ENCODE assay signal across 8 mouse cellular contexts in the genomic region with DNA sequence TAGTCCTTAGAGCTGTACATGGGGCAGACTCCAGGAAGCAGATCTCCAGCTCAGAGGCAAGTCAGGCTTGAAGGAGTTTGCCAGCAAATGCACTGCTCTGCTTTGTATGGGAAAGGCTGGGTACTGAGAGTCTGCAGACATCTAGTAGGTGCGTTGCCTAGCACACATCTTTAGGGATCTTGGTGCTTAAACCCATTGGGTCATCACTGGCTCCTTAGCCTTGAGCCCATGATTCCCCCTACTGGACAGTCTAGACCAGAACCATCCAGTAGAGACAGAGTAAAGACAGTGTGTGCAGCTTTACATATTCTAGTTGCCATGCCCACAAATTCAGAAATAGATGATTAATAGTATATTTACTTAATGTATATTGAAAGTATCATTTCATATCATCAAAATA. TPM values are rescaled to one million over a fixed set of nuclear protein-coding genes. Genes with fewer than 3 reads are reported as not detected.
DNase-seq lines count a peak whose midpoint lies in the region; ATAC-seq and TF ChIP-seq lines count a peak whose summit lies in the region.

No protein-coding gene starts in this region.

- no peaks in the 10 kb centered on the region for H3K27me3 ChIP-seq in embryonic facial prominence, embryonic 14.5 days (replicated peaks; ENCODE audit: control insufficient read depth, insufficient read depth, low read length)
- no peaks in the 10 kb centered on the region for H3K27me3 ChIP-seq in embryonic facial prominence, embryonic 10.5 days (replicated peaks; ENCODE audit: low read depth, poor library complexity, severe bottlenecking)
- H3K27me3 ChIP-seq in kidney, embryonic 16.5 days (ENCODE audit: insufficient read depth, low read length), result no peaks in the 10 kb centered on the region
- H3K27me3 ChIP-seq in MEL (ENCODE audit: control insufficient read depth in 1 of 2, insufficient read depth in 2 of 2, low read length in 2 of 2), result no peaks in the 10 kb centered on the region

- H3K4me2 ChIP-seq in embryonic facial prominence, embryonic 14.5 days (ENCODE audit: low read depth, low read length), result no peak overlapping the region
- H3K4me2 ChIP-seq in kidney, embryonic 16.5 days (replicated peaks; ENCODE audit: low read depth, low read length), result no peak overlapping the region

- peak overlapping the region; percentile 39 for H3K27ac ChIP-seq in embryonic facial prominence, embryonic 14.5 days (replicated peaks; ENCODE audit: low read depth, low read length)
- H3K27ac ChIP-seq in embryonic facial prominence, embryonic 10.5 days (replicated peaks), result no peak overlapping the region
- peak overlapping the region; percentile 80 for H3K27ac ChIP-seq in kidney, embryonic 16.5 days (ENCODE audit: low read length)
- H3K27ac ChIP-seq in MEL (ENCODE audit: control insufficient read depth, low read depth, low read length), result peak overlapping the region; percentile 99

- H3K4me3 ChIP-seq in embryonic facial prominence, embryonic 14.5 days (ENCODE audit: low read depth, low read length), result no peak overlapping the region
- no peak overlapping the region for H3K4me3 ChIP-seq in embryonic facial prominence, embryonic 10.5 days
- no peak overlapping the region for H3K4me3 ChIP-seq in kidney, embryonic 16.5 days (ENCODE audit: low read length)
- peak overlapping the region; percentile 17 to 69 for H3K4me3 ChIP-seq in MEL (ENCODE audit: control insufficient read depth in 1 of 2, insufficient read depth in 1 of 2, low read depth in 2 of 2, low read length in 2 of 2)

- no peaks in the 10 kb centered on the region for H3K36me3 ChIP-seq in embryonic facial prominence, embryonic 14.5 days (ENCODE audit: control insufficient read depth, insufficient read depth, low read length)
- no peaks in the 10 kb centered on the region for H3K36me3 ChIP-seq in embryonic facial prominence, embryonic 10.5 days (replicated peaks)
- no peaks in the 10 kb centered on the region for H3K36me3 ChIP-seq in kidney, embryonic 16.5 days (ENCODE audit: insufficient read depth, low read length)
- H3K36me3 ChIP-seq in MEL (ENCODE audit: control insufficient read depth in 1 of 2, insufficient read depth in 2 of 2, low read length in 2 of 2), result peaks cover 14 to 68% of the 10 kb centered on the region in 2 experiments

- H3K9ac ChIP-seq in embryonic facial prominence, embryonic 14.5 days (ENCODE audit: low read depth, low read length), result no peak overlapping the region
- H3K9ac ChIP-seq in kidney, embryonic 16.5 days (replicated peaks; ENCODE audit: low read length), result 0 out of 2 replicates have a peak overlapping the region, but pooled peaks have one; percentile 16
- H3K9ac ChIP-seq in MEL (ENCODE audit: control insufficient read depth, low read depth, low read length, poor library complexity, severe bottlenecking), result peak overlapping the region; percentile 91

- H3K79me2 ChIP-seq in MEL (ENCODE audit: control insufficient read depth, insufficient read depth, low read length, poor library complexity), result peaks cover 85% of the 10 kb centered on the region

- ATAC-seq in embryonic facial prominence, embryonic 14.5 days (ENCODE audit: low read depth), result no peak
- no peak for ATAC-seq in kidney, embryonic 16.5 days (ENCODE audit: low FRiP score, low TSS enrichment)

- intact Hi-C loops in left cerebral cortex, postnatal 36 days (cut with DNase I), result no loop called here

- peak in 1 of 2 experiments; percentile 39; a peak in 1 of 4 replicates for TF ChIP-seq POLR2A in MEL (IDR thresholded peaks at IDR 0.05; ENCODE audit: control insufficient read depth in 1 of 2, insufficient read depth in 1 of 2, low read depth in 1 of 2, low read length in 2 of 2, poor library complexity in 1 of 2)

- no peak for DNase-seq in embryonic facial prominence, embryonic 14.5 days (ENCODE audit: low spot score)
- no peak for DNase-seq in embryonic facial prominence, embryonic 10.5 days (ENCODE audit: low spot score)
- no peak for DNase-seq in kidney, adult 11 months
- DNase-seq in MEL (ENCODE audit: low read depth, low spot score), result peak; percentile 71
- DNase-seq in lung, postnatal 36 days, result peak; percentile 70
- no peak for DNase-seq in right cerebral cortex, adult 2 months (ENCODE audit: low spot score in 2 of 2)
- no peak for DNase-seq in left cerebral cortex, postnatal 36 days (ENCODE audit: low spot score in 2 of 2)

- peak in 2 of 3 experiments; percentile 9 to 50; a peak in 3 of 6 replicates for TF ChIP-seq CTCF in MEL (IDR thresholded peaks at IDR 0.05 in 2 of 3, conservative IDR thresholded peaks at IDR 0.05 in 1 of 3; ENCODE audit: control insufficient read depth in 1 of 3, insufficient read depth in 1 of 3, low read depth in 2 of 3, low read length in 3 of 3, poor library complexity in 1 of 3, severe bottlenecking in 1 of 3)

- no peak for TF ChIP-seq RAD21 in MEL (IDR thresholded peaks at IDR 0.05; ENCODE audit: low read depth, low read length)

- no peak for TF ChIP-seq EP300 in MEL (IDR thresholded peaks at IDR 0.05; ENCODE audit: low read depth in 1 of 2, low read length in 2 of 2)

- peaks cover 36% of the 10 kb centered on the region for H3K4me1 ChIP-seq in embryonic facial prominence, embryonic 14.5 days (ENCODE audit: control insufficient read depth, insufficient read depth, low read length)
- H3K4me1 ChIP-seq in embryonic facial prominence, embryonic 10.5 days, result peaks cover 46% of the 10 kb centered on the region
- H3K4me1 ChIP-seq in kidney, embryonic 16.5 days (ENCODE audit: insufficient read depth, low read length), result peaks cover 50% of the 10 kb centered on the region
- H3K4me1 ChIP-seq in MEL (ENCODE audit: control insufficient read depth in 1 of 2, insufficient read depth in 2 of 2, low read length in 2 of 2), result peaks cover 34 to 67% of the 10 kb centered on the region in 2 experiments

- WGBS in embryonic facial prominence, embryonic 14.5 days, result 91% methylated on average over 1 of the region's 1 CpGs
- WGBS in embryonic facial prominence, embryonic 10.5 days, result 86% methylated on average over 1 of the region's 1 CpGs
- 100% methylated on average over 1 of the region's 1 CpGs for WGBS in kidney, embryonic 16.5 days

- H3K9me3 ChIP-seq in embryonic facial prominence, embryonic 14.5 days (ENCODE audit: control insufficient read depth, low read length), result no peaks in the 10 kb centered on the region
- no peaks in the 10 kb centered on the region for H3K9me3 ChIP-seq in embryonic facial prominence, embryonic 10.5 days
- H3K9me3 ChIP-seq in kidney, embryonic 16.5 days (ENCODE audit: low read length), result no peaks in the 10 kb centered on the region
- H3K9me3 ChIP-seq in MEL (replicated peaks; ENCODE audit: insufficient read depth, low read length), result no peaks in the 10 kb centered on the region

TF ChIP-seq in MEL, 35 proteins besides CTCF, POLR2A, EP300 and RAD21:
- TF ChIP-seq SIN3A (IDR thresholded peaks at IDR 0.05; ENCODE audit: low read length) (no peak), TCF12 (IDR thresholded peaks at IDR 0.05; ENCODE audit: low read depth, low read length) (no peak), GATA1 (IDR thresholded peaks at IDR 0.05; ENCODE audit: low read depth, low read length) (no peak), ELF1 (IDR thresholded peaks at IDR 0.05; ENCODE audit: low read depth, low read length) (no peak), CHD2 (IDR thresholded peaks at IDR 0.05; ENCODE audit: low read length) (no peak), HCFC1 (IDR thresholded peaks at IDR 0.05; ENCODE audit: low read depth, low read length) (no peak), JUND (IDR thresholded peaks at IDR 0.05; ENCODE audit: low read depth, low read length) (no peak), ZMIZ1 (IDR thresholded peaks at IDR 0.05; ENCODE audit: low read depth, low read length) (no peak)

RNA-seq across cellular contexts. Expression of a gene that starts 3.5 kb away (rescaled TPM):
- polyA plus RNA-seq in embryonic facial prominence, embryonic 14.5 days (2014; fragmentation: Nextera tagmentation; extraction: Ambion mirVana), result 30.8 and 31.7 TPM in 2 replicates
- polyA plus RNA-seq in embryonic facial prominence, embryonic 10.5 days (2016; fragmentation: Nextera tagmentation; extraction: Ambion mirVana), result 26.6 and 30.2 TPM in 2 replicates
- polyA plus RNA-seq in kidney, embryonic 16.5 days (2015; fragmentation: Nextera tagmentation; extraction: Ambion mirVana), result 37.3 and 40.0 TPM in 2 replicates
- total RNA-seq in MEL (2012; rRNA removed), result 100 and 102 TPM in 2 replicates
- 100 to 1,000 TPM in 1 of 2 experiments, not detected in 1; 389 TPM for polyA plus RNA-seq in MEL (2012; ENCODE audit: insufficient read depth in 1 of 2, insufficient read length in 2 of 2, low read depth in 1 of 2, low replicate concordance in 2 of 2, missing spikeins in 1 of 2)
- 10 to 100 TPM; 21.4 to 36.4 TPM for total RNA-seq in left cerebral cortex, postnatal 36 days (2021)

Comparison
In these comparisons a context has a peak if more than half of its experiments do, and no peak if none do; other contexts are left out.
1. DNase-seq: peak in MEL (single experiment) and lung, postnatal 36 days (single experiment); none in embryonic facial prominence, embryonic 14.5 days (single experiment), embryonic facial prominence, embryonic 10.5 days (single experiment), kidney, adult 11 months (single experiment), right cerebral cortex, adult 2 months (0 of 2) and left cerebral cortex, postnatal 36 days (0 of 2).
2. H3K4me3 ChIP-seq: peak in MEL (2 of 2); none in embryonic facial prominence, embryonic 14.5 days (single experiment), embryonic facial prominence, embryonic 10.5 days (single experiment) and kidney, embryonic 16.5 days (single experiment).